Mouse (Mus musculus): ENCODE measurements around the gene Rfx4.

The Rfx4 gene

GRCm38 (mm10) chr10:84755786-84756203 lies at the start of gene Rfx4:
TSS of gene Rfx4 (plus strand) at chr10:84756062.
- no peak for DNase-seq (ENCODE audit: low read depth)

GRCm38 (mm10) chr10:84706543-84706942 lies 49.3 kb upstream of the Rfx4 start:
- DNase-seq (ENCODE audit: low read depth): no peak

- no peak for DNase-seq (ENCODE audit: low read depth)
These were observed 48.6 kb upstream of the Rfx4 start for GRCm38 (mm10) chr10:84707226-84707625.

- no peak for DNase-seq (ENCODE audit: low read depth)
These were observed 47.9 kb upstream of the Rfx4 start for GRCm38 (mm10) chr10:84707752-84708530.

- DNase-seq (ENCODE audit: low read depth): peak; percentile 38
These were observed 45.7 kb upstream of the Rfx4 start for GRCm38 (mm10) chr10:84710192-84710591.

- DNase-seq (ENCODE audit: low read depth): no peak
These were observed 45.0 kb upstream of the Rfx4 start for GRCm38 (mm10) chr10:84710827-84711226.

- DNase-seq (ENCODE audit: low read depth): no peak
These were observed 44.4 kb upstream of the Rfx4 start for GRCm38 (mm10) chr10:84711479-84711878.

- DNase-seq (ENCODE audit: low read depth): no peak
These were observed 43.9 kb upstream of the Rfx4 start for GRCm38 (mm10) chr10:84711940-84712339.

- no peak for DNase-seq (ENCODE audit: low read depth)
These were observed 43.3 kb upstream of the Rfx4 start for GRCm38 (mm10) chr10:84712532-84712931.

- peak; percentile 62 for DNase-seq (ENCODE audit: low read depth)
These were observed 42.8 kb upstream of the Rfx4 start for GRCm38 (mm10) chr10:84713043-84713442.

GRCm38 (mm10) chr10:84715639-84716038 lies 40.2 kb upstream of the Rfx4 start:
- DNase-seq (ENCODE audit: low read depth): no peak

- no peak for DNase-seq (ENCODE audit: low read depth)
These were observed 39.3 kb upstream of the Rfx4 start for GRCm38 (mm10) chr10:84716581-84716980.

GRCm38 (mm10) chr10:84722711-84723110 lies 33.2 kb upstream of the Rfx4 start:
- DNase-seq (ENCODE audit: low read depth): no peak

- peak; percentile 49 for DNase-seq (ENCODE audit: low read depth)
These were observed 28.9 kb upstream of the Rfx4 start for GRCm38 (mm10) chr10:84727005-84727404.

- no peak for DNase-seq (ENCODE audit: low read depth)
These were observed 28.1 kb upstream of the Rfx4 start for GRCm38 (mm10) chr10:84727760-84728159.

GRCm38 (mm10) chr10:84730078-84730477 lies 25.8 kb upstream of the Rfx4 start:
- no peak for DNase-seq (ENCODE audit: low read depth)

GRCm38 (mm10) chr10:84730956-84731355 lies 24.9 kb upstream of the Rfx4 start:
- DNase-seq (ENCODE audit: low read depth): no peak

GRCm38 (mm10) chr10:84733511-84733910 lies 22.4 kb upstream of the Rfx4 start:
- DNase-seq (ENCODE audit: low read depth): no peak

GRCm38 (mm10) chr10:84754851-84755785 lies 744 bp upstream of the Rfx4 start:
- DNase-seq (ENCODE audit: low read depth): no peak

- no peak for DNase-seq (ENCODE audit: low read depth)
These were observed 703 bp downstream of the Rfx4 start for GRCm38 (mm10) chr10:84756435-84757095.

GRCm38 (mm10) chr10:84757426-84758199 lies 1.8 kb downstream of the Rfx4 start:
- no peak for DNase-seq (ENCODE audit: low read depth)

- no peak for DNase-seq (ENCODE audit: low read depth)
These were observed 2.3 kb downstream of the Rfx4 start for GRCm38 (mm10) chr10:84758200-84758468.

Measured in NIH3T3 (cell line).